Mouse (Mus musculus) heart, adult 18-20 months (tissue): ENCODE results near the gene Gm14819. TPM values are rescaled to one million over a fixed set of nuclear protein-coding genes. Genes with fewer than 3 reads are reported as not detected.
"Not testable (repeated sequence)": the region's sequence is repeated elsewhere in the genome, so short reads cannot be mapped to it uniquely, and the experiment has no call there.

Experiments used
- DNase-seq, 2 experiments: peaks; one replicate each; pipeline ENCODE4 v3.0.0; 2021 to 2022; ENCODE audit warnings: mixed read lengths in 1 of 2
- long read RNA-seq, 2 experiments: library from polyadenylated mRNA; stranded (forward); transcript quantifications; one replicate each; pipeline ENCODE4 v2.0.0; 2021
- total RNA-seq, 2 experiments: library from RNA; stranded (reverse); gene quantifications; 2 replicates each; pipeline ENCODE4 v1.2.3; 2021

Gm14819 gene
- total RNA-seq, result not detected
- long read RNA-seq, experiment 1, result 0 reads
- long read RNA-seq, experiment 2, result 0 reads

DNA sequence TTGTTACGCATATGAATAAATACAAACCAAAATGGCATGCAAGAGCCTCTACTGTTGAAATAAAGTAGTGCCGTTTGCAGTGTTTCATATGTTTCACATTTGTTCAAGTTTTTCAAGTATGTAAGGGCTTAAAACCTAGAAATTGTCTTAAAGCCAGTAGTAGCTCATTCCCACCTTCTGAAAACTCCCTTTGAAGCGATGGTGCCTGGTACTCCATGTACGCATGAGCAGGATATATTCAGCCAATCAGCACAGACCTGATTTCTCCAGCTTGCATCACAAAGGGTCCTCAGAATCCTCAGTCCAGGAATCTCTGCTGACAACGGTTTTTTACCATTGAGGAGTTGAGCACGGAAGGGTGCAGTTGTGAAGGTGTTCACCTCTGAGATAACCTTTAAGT, at the start of gene Gm14819:
Gene Gm14819, plus strand, starts transcription at position 301 of the 400 bp plus-strand sequence.
- DNase-seq, result not testable (repeated sequence)
